In the genomic region with DNA sequence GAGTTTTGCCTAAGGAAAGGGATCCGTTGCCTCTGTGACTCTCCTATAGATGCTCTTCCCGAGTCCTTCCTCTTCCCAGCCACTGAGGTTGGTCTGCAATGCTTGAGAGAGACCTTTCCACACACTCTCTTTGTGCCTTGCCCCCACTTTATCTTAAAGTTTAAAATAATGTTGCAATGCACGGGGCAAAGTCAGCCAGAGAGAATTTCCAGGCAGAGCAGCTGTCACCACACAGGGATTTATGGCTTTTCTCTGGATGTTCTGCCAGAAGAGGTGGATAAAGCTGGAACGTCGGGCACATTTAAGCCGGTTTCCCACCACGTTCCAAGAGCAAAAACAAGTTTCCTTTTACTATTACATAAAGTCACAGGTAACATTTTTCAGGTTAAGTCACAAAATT, we compare ENCODE assay signal across 23 mouse cellular contexts. TPM values are rescaled to one million over a fixed set of nuclear protein-coding genes. Genes with fewer than 3 reads are reported as not detected.
A peak's percentile ranks its signal among the peaks of the same experiment; 100 is the strongest.
DNase-seq lines count a peak whose midpoint lies in the region; ATAC-seq and TF ChIP-seq lines count a peak whose summit lies in the region.
"Had no signal": no experiment of that assay in that cellular context is flagged by ENCODE, and none has a peak within 500 bp of the region (broad histone marks: within the 10 kb centered on the region; RNA-seq: fewer than 3 reads in every experiment).

No protein-coding gene starts in this region.

- DNase-seq in heart, adult 8-10 months (ENCODE audit: low spot score), result no peak
- DNase-seq in testis, postnatal 14 days (ENCODE audit: low spot score), result no peak
- DNase-seq in cerebellum, postnatal 10 days, result no peak
- no peak for DNase-seq in thymus, postnatal 4 days
- DNase-seq: cerebellum, adult 11-12 months; heart, postnatal 14 days; lung, adult 2 months; midbrain, embryonic 14.5 days; thymus, postnatal 14 days had no signal

- no peak overlapping the region for H3K27ac ChIP-seq in heart, embryonic 13.5 days (replicated peaks)
- peak overlapping the region; percentile 12; the same call in 1 of the 2 replicates for H3K27ac ChIP-seq in testis, adult 2 months (ENCODE audit: control insufficient read depth, insufficient read depth, low read depth, low read length)
- H3K27ac ChIP-seq in intestine, embryonic 16.5 days (ENCODE audit: low read length), result peak overlapping the region; percentile 45; the same call in 1 of the 2 replicates
- H3K27ac ChIP-seq: forebrain, embryonic 12.5 days; hindbrain, embryonic 15.5 days; layer of hippocampus, adult 2 months had no signal

- no peaks in the 10 kb centered on the region for H3K36me3 ChIP-seq in heart, embryonic 13.5 days
- no peaks in the 10 kb centered on the region for H3K36me3 ChIP-seq in testis, adult 2 months (ENCODE audit: control insufficient read depth, insufficient read depth, low read length)
- no peaks in the 10 kb centered on the region for H3K36me3 ChIP-seq in intestine, embryonic 16.5 days (ENCODE audit: control insufficient read depth, insufficient read depth, low read length)
- H3K36me3 ChIP-seq: forebrain, embryonic 12.5 days; G1E; hindbrain, embryonic 15.5 days had no signal

- peaks cover 26% of the 10 kb centered on the region for H3K27me3 ChIP-seq in heart, embryonic 13.5 days (replicated peaks)
- H3K27me3 ChIP-seq in testis, adult 2 months (ENCODE audit: control insufficient read depth, insufficient read depth, low read length), result no peaks in the 10 kb centered on the region
- no peaks in the 10 kb centered on the region for H3K27me3 ChIP-seq in intestine, embryonic 16.5 days (replicated peaks; ENCODE audit: control insufficient read depth, insufficient read depth, low read length)
- H3K27me3 ChIP-seq: hindbrain, embryonic 15.5 days had no signal

- TF ChIP-seq POLR2A in testis, adult 2 months (IDR thresholded peaks at IDR 0.05; ENCODE audit: control insufficient read depth, low read depth, low read length), result no peak

- no peak overlapping the region for H3K9ac ChIP-seq in heart, embryonic 13.5 days
- no peak overlapping the region for H3K9ac ChIP-seq in intestine, embryonic 16.5 days (ENCODE audit: low read depth, low read length)
- H3K9ac ChIP-seq: forebrain, embryonic 12.5 days; hindbrain, embryonic 15.5 days had no signal

- no peak for ATAC-seq in heart, embryonic 13.5 days (ENCODE audit: extremely low read depth, insufficient number of reproducible peaks, low FRiP score, low TSS enrichment)
- peak; percentile 86 for ATAC-seq in intestine, embryonic 16.5 days

- peaks cover 63% of the 10 kb centered on the region for H3K4me1 ChIP-seq in heart, embryonic 13.5 days
- H3K4me1 ChIP-seq in testis, adult 2 months (ENCODE audit: control insufficient read depth, insufficient read depth, low read length), result no peaks in the 10 kb centered on the region; the same call in 1 of the 2 replicates
- H3K4me1 ChIP-seq in intestine, embryonic 16.5 days (ENCODE audit: control insufficient read depth, insufficient read depth, low read length), result peaks cover 21% of the 10 kb centered on the region
- H3K4me1 ChIP-seq: forebrain, embryonic 12.5 days; hindbrain, embryonic 15.5 days had no signal

- no peaks in the 10 kb centered on the region for H3K9me3 ChIP-seq in heart, embryonic 13.5 days
- H3K9me3 ChIP-seq in intestine, embryonic 16.5 days (ENCODE audit: control insufficient read depth, low read length), result no peaks in the 10 kb centered on the region
- H3K9me3 ChIP-seq: forebrain, embryonic 12.5 days; G1E; hindbrain, embryonic 15.5 days had no signal

- no peak for TF ChIP-seq CTCF in testis, adult 2 months (IDR thresholded peaks at IDR 0.05; ENCODE audit: control insufficient read depth, insufficient read depth, insufficient replicate concordance, low read depth, low read length)

- no peak overlapping the region for H3K4me3 ChIP-seq in heart, embryonic 13.5 days
- H3K4me3 ChIP-seq in testis, adult 2 months (ENCODE audit: control insufficient read depth, low read depth, low read length), result no peak overlapping the region
- H3K4me3 ChIP-seq in intestine, embryonic 16.5 days (ENCODE audit: low read length), result no peak overlapping the region
- H3K4me3 ChIP-seq: forebrain, embryonic 12.5 days; hindbrain, embryonic 15.5 days; layer of hippocampus, adult 2 months had no signal

- H3K4me2 ChIP-seq in heart, embryonic 13.5 days, result peak overlapping the region; percentile 9
- H3K4me2 ChIP-seq in intestine, embryonic 16.5 days (ENCODE audit: low read depth, low read length), result no peak overlapping the region
- H3K4me2 ChIP-seq: forebrain, embryonic 12.5 days; hindbrain, embryonic 15.5 days had no signal

- 24% methylated on average over 7 of the region's 7 CpGs for WGBS in heart, embryonic 13.5 days
- 19% methylated on average over 7 of the region's 7 CpGs for WGBS in intestine, embryonic 16.5 days

RNA-seq across cellular contexts. Expression of gene Gas6, which starts 27.1 kb away (rescaled TPM):
- 101 and 110 TPM in 2 replicates for polyA plus RNA-seq in heart, embryonic 13.5 days (2015; fragmentation: Nextera tagmentation; extraction: Ambion mirVana)
- total RNA-seq in heart, adult 8-10 months (2022), result 100 to 1,000 TPM; 113 to 140 (median 124) TPM
- 54.9 and 57.8 TPM in 2 replicates for polyA plus RNA-seq in testis, adult 2 months (2012; rRNA removed)
- polyA plus RNA-seq in intestine, embryonic 16.5 days (2015; fragmentation: Nextera tagmentation; extraction: Ambion mirVana), result 55.8 and 60.7 TPM in 2 replicates
- total RNA-seq: G1E had no signal
- polyA plus RNA-seq: G1E had no signal

RNA-seq across cellular contexts. Expression of gene 1700029H14Rik, which starts 40.9 kb away (rescaled TPM):
- not detected in 2 replicates for polyA plus RNA-seq in heart, embryonic 13.5 days (2015; fragmentation: Nextera tagmentation; extraction: Ambion mirVana)
- total RNA-seq in heart, adult 8-10 months (2022), result not detected
- 536 and 642 TPM in 2 replicates for polyA plus RNA-seq in testis, adult 2 months (2012; rRNA removed)
- not detected in 2 replicates for polyA plus RNA-seq in intestine, embryonic 16.5 days (2015; fragmentation: Nextera tagmentation; extraction: Ambion mirVana)
- total RNA-seq: common myeloid progenitor, adult 5-6 weeks; heart, postnatal 14 days; layer of hippocampus, adult 2 months; left cerebral cortex, adult 8-10 months; megakaryocyte progenitor cell, adult 5-6 weeks had no signal
- polyA plus RNA-seq: brain, embryonic 14.5 days; embryonic facial prominence, embryonic 14.5 days; forebrain, embryonic 12.5 days; G1E; hindbrain, embryonic 15.5 days; kidney, embryonic 14.5 days; limb, embryonic 14.5 days; midbrain, embryonic 14.5 days had no signal

Comparison
In these comparisons a context has a peak if more than half of its experiments do, and no peak if none do; other contexts are left out.
1. RNA of gene 1700029H14Rik, which starts 40.9 kb away (polyA plus RNA-seq): 536 to 642 TPM in testis, adult 2 months; not detected in intestine, embryonic 16.5 days and not detected in heart, embryonic 13.5 days; every median in the first group is over 100 times any median in the second.